Mouse (Mus musculus) E14TG2a.4 (cell line): Measurements from ENCODE around the gene Park7.

ENCODE experiments used
- H3K27me3 ChIP-seq: 2 replicates; pipeline ENCODE4 v1.6.1; 2014; ENCODE audit warnings: low read length, control low read depth; ENCODE audit not compliant: insufficient read depth
- H3K36me3 ChIP-seq: 2 replicates; pipeline ENCODE4 v1.6.1; 2014; ENCODE audit warnings: low read length, control low read depth; ENCODE audit not compliant: insufficient read depth
- H3K4me1 ChIP-seq: replicated peaks from 2 replicates; pipeline ENCODE4 v1.6.1; 2014; ENCODE audit warnings: low read depth, low read length, control low read depth
- H3K4me3 ChIP-seq: replicated peaks from 2 replicates; pipeline ENCODE4 v1.5.1; 2014; ENCODE audit warnings: mild to moderate bottlenecking, low read length
- H3K9me3 ChIP-seq: 2 replicates; pipeline ENCODE4 v1.6.1; 2014; ENCODE audit warnings: low read length, control low read depth
- CTCF ChIP-seq: conservative IDR thresholded peaks from 2 replicates; pipeline ENCODE4 v1.5.1; 2014; ENCODE audit warnings: low read length
- NANOG ChIP-seq: IDR thresholded peaks from 2 replicates; pipeline ENCODE4 v1.6.1; 2014; ENCODE audit warnings: borderline replicate concordance, low read length, mixed read lengths
- POU5F1 ChIP-seq: IDR thresholded peaks from 2 replicates; pipeline ENCODE4 v1.6.1; 2014; ENCODE audit warnings: low read length, borderline replicate concordance

Gene Park7

GRCm38 (mm10) chr4:150914290-150914733 is at the start of gene Park7, which contains the start of gene Tnfrsf9:
TSS of gene Park7 (minus strand) at chr4:150914437.
TSS of gene Tnfrsf9 (plus strand) at chr4:150914562.
- Histone ChIP-seq H3K4me1 (peaks cover 52% of the 10 kb centered on the region), H3K36me3 (no peaks in the 10 kb centered on the region)
- TF ChIP-seq CTCF (peak; percentile 8; the same call in 1 of the 2 replicates), POU5F1 (no peak)

GRCm38 (mm10) chr4:150963711-150964110 is 49.5 kb upstream of the Park7 start:
- Histone ChIP-seq H3K4me1 (peaks cover 36% of the 10 kb centered on the region), H3K27me3 (no peaks in the 10 kb centered on the region), H3K4me3 (no peak overlapping the region), H3K36me3 (no peaks in the 10 kb centered on the region), H3K9me3 (no peaks in the 10 kb centered on the region)
- TF ChIP-seq POU5F1: no peak
- no peak for TF ChIP-seq CTCF
- TF ChIP-seq NANOG: no peak

More at GRCm38 (mm10) chr4:150914290-150914733, at the start of gene Park7, which contains the start of gene Tnfrsf9:
- peaks cover 3% of the 10 kb centered on the region for H3K9me3 ChIP-seq
- peak within 1 kb of the TSS; percentile 89 for H3K4me3 ChIP-seq
- no peaks in the 10 kb centered on the region for H3K27me3 ChIP-seq

GRCm38 (mm10) chr4:150962231-150962630 is 48.0 kb upstream of the Park7 start:
- no peaks in the 10 kb centered on the region for H3K9me3 ChIP-seq
- TF ChIP-seq POU5F1 (no peak), NANOG (no peak), CTCF (no peak)
- H3K4me3 ChIP-seq: no peak overlapping the region
- H3K27me3 ChIP-seq: no peaks in the 10 kb centered on the region
- H3K4me1 ChIP-seq: peaks cover 22% of the 10 kb centered on the region
- no peaks in the 10 kb centered on the region for H3K36me3 ChIP-seq

GRCm38 (mm10) chr4:150958536-150958935 is 44.3 kb upstream of the Park7 start:
- Histone ChIP-seq H3K36me3 (no peaks in the 10 kb centered on the region), H3K4me1 (peaks cover 19% of the 10 kb centered on the region), H3K27me3 (peaks cover 3% of the 10 kb centered on the region; the same call in 1 of the 2 replicates), H3K9me3 (no peaks in the 10 kb centered on the region), H3K4me3 (no peak overlapping the region)
- TF ChIP-seq POU5F1 (no peak), CTCF (no peak), NANOG (no peak)

- no peak for TF ChIP-seq POU5F1
- TF ChIP-seq CTCF: no peak
- no peak for TF ChIP-seq NANOG
- Histone ChIP-seq H3K27me3 (peaks cover 15% of the 10 kb centered on the region), H3K4me3 (peak overlapping the region; percentile 32; the same call in 1 of the 2 replicates), H3K9me3 (no peaks in the 10 kb centered on the region), H3K4me1 (peaks cover 19% of the 10 kb centered on the region), H3K36me3 (no peaks in the 10 kb centered on the region)
Observed at GRCm38 (mm10) chr4:150957106-150957458, 42.8 kb upstream of the Park7 start.

GRCm38 (mm10) chr4:150956369-150957105 is 42.3 kb upstream of the Park7 start:
- Histone ChIP-seq H3K36me3 (no peaks in the 10 kb centered on the region), H3K9me3 (no peaks in the 10 kb centered on the region), H3K4me1 (peaks cover 22% of the 10 kb centered on the region), H3K27me3 (peaks cover 18% of the 10 kb centered on the region), H3K4me3 (peak overlapping the region; percentile 32)
- TF ChIP-seq POU5F1 (no peak), NANOG (no peak), CTCF (no peak)

- H3K4me1 ChIP-seq: peaks cover 18% of the 10 kb centered on the region
- no peaks in the 10 kb centered on the region for H3K36me3 ChIP-seq
- no peak overlapping the region for H3K4me3 ChIP-seq
- H3K9me3 ChIP-seq: no peaks in the 10 kb centered on the region
- TF ChIP-seq POU5F1 (no peak), CTCF (no peak), NANOG (no peak)
- peaks cover 26% of the 10 kb centered on the region for H3K27me3 ChIP-seq
Observed at GRCm38 (mm10) chr4:150950972-150951371, 36.7 kb upstream of the Park7 start.

- H3K27me3 ChIP-seq: peaks cover 8% of the 10 kb centered on the region; the same call in 1 of the 2 replicates
- H3K9me3 ChIP-seq: no peaks in the 10 kb centered on the region
- no peak overlapping the region for H3K4me3 ChIP-seq
- H3K4me1 ChIP-seq: peaks cover 23% of the 10 kb centered on the region
- H3K36me3 ChIP-seq: no peaks in the 10 kb centered on the region
- TF ChIP-seq POU5F1 (no peak), NANOG (no peak), CTCF (no peak)
Observed at GRCm38 (mm10) chr4:150944707-150945106, 30.5 kb upstream of the Park7 start.
